Mouse (Mus musculus): ENCODE results near the gene Fastkd1.

DNA sequence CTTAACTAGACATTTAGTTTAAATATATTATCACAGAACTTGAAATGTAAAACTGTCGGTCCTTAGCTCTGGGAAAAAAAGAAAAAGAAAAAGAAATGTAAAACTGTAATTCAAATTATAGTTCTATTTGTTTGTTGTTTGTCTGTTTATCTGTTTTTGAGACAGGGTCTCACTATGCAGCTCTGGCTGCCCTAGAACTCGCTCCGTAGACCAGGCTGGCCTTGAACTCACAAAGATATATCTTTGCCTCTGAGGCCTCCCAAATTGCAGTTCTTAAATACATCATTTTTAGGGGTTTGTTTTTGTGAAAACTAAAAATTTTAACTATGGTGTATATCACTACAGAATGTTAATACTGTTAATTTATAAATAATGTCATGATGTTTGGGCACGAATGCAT, 45.7 kb downstream of the Fastkd1 start:
- TF ChIP-seq CTCF (IDR thresholded peaks at IDR 0.05; ENCODE audit: control insufficient read depth, insufficient read depth, insufficient replicate concordance, low read depth, low read length) (no peak), POLR2A (IDR thresholded peaks at IDR 0.05; ENCODE audit: control insufficient read depth, low read depth, low read length) (no peak)
